Mouse (Mus musculus) kidney, adult 2 months (tissue): ENCODE data around the gene B430218F22Rik. TPM values are rescaled to one million over a fixed set of nuclear protein-coding genes. Genes with fewer than 3 reads are reported as not detected.

Source experiments
- DNase-seq: peaks from one replicate; pipeline ENCODE4 v3.0.0; 2021
- H3K27ac ChIP-seq: fragments of 200-500 bp; 2 replicates; pipeline ENCODE4 v1.5.1; 2012; ENCODE audit warnings: low read depth, low read length, control low read depth, inconsistent platforms; ENCODE audit not compliant: insufficient read depth
- H3K27me3 ChIP-seq: fragments of 200-500 bp; replicated peaks from 2 replicates; pipeline ENCODE4 v1.6.1; 2012; ENCODE audit warnings: mild to moderate bottlenecking, moderate library complexity, low read length, inconsistent platforms; ENCODE audit not compliant: control insufficient read depth, insufficient read depth
- H3K36me3 ChIP-seq: fragments of 200-500 bp; 2 replicates; pipeline ENCODE4 v1.6.1; 2012; ENCODE audit warnings: mild to moderate bottlenecking, moderate library complexity, low read length, inconsistent platforms; ENCODE audit not compliant: control insufficient read depth, insufficient read depth
- H3K4me1 ChIP-seq: fragments of 200-500 bp; 2 replicates; pipeline ENCODE4 v1.6.1; 2011; ENCODE audit warnings: low read length; ENCODE audit not compliant: control insufficient read depth, insufficient read depth
- H3K4me3 ChIP-seq: fragments of 200-500 bp; 2 replicates; pipeline ENCODE4 v1.5.1; 2011; ENCODE audit warnings: mild to moderate bottlenecking, low read depth, low read length, control low read depth; ENCODE audit not compliant: insufficient read depth
- CTCF ChIP-seq: fragments of 200-500 bp; conservative IDR thresholded peaks from 2 replicates; pipeline ENCODE4 v1.5.1; 2011; ENCODE audit warnings: low read depth, mild to moderate bottlenecking, control low read depth, low read length, moderate library complexity, mixed read lengths; ENCODE audit not compliant: insufficient read depth, insufficient read length
- POLR2A ChIP-seq: fragments of 200-500 bp; IDR thresholded peaks from one replicate; pipeline ENCODE4 v1.6.1; 2011; ENCODE audit warnings: low read depth, low read length, control low read depth
- WGBS: fragments of 180-500 bp; shearing (Covaris S2); methylation state at CpG from one replicate; pipeline ENCODE4 v1.1.7; 2018; 5-methylcytosine and 5-hydroxymethylcytosine counted together
- polyA plus RNA-seq: library from polyadenylated mRNA; depleted of rRNA; stranded (reverse); fragments of >200 nt; gene quantifications from 2 replicates; pipeline ENCODE4 v1.2.3, GENCODE M21; 2012; rRNA removed

The B430218F22Rik gene
- polyA plus RNA-seq = 0.14 and 0.20 TPM in 2 replicates

DNA sequence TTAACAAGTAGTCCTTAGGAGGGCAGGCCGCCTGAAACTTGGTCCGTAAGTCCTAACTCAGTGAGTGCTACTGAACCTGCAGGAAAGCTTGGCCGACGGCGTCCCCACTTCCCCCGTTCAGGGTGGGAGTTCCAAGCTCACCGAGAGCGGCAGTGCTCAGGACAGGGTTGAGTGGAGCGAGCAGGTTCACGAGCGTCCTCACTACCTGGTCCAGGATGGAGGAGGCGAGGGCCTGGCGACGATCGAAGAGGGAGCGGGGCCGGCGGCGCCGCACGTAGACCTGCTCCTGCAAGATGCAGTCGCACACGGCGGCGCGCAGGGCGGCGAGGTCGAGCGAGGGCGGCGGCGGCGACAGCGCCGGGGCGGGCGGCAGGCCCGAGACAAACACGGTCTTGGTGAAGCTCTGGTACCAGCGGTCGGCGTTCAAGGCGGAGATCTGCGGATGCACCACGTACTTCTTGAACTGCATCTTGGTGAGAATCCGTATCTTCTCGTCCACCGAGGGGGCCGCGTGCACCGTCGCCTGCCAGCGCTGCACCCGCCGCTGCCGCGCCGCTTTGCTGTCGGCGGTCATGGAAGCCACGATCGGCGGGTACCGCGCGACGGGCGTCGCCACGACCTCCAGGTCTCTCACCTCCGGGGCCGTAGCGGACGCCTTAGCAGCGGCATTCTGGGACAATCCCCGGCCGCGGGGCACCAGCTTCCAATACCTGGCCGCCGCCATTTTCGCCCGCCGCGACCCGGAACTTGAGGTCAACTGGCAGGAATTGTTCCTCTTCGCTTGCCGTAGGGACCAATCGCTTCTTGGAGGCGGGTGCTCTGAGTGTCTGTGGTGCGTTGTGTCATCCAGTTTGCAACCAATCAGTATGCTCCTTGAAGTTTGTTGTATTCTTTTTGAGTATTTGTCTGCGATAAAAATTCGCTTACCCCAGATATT lies at the start of gene B430218F22Rik, which contains the start of gene Mrps30:
B430218F22Rik (plus strand) TSS at position 120 of the 937 bp plus-strand sequence.
Mrps30 (minus strand) TSS at position 742 of the 937 bp plus-strand sequence.
- peak; percentile 97 for DNase-seq
- H3K4me3 ChIP-seq = peak within 1 kb of the TSS; percentile 83
- H3K36me3 ChIP-seq = peaks cover 2% of the 10 kb centered on the region
- H3K27me3 ChIP-seq = no peaks in the 10 kb centered on the region
- no peaks in the 10 kb centered on the region for H3K4me1 ChIP-seq
- WGBS = under 1% methylated on average over 93 of the region's 93 CpGs
- peak within 1 kb of the TSS; percentile 19 for H3K27ac ChIP-seq
- TF ChIP-seq POLR2A (peak; percentile 43), CTCF (no peak)

- no peaks in the 10 kb centered on the region for H3K4me1 ChIP-seq
- 0 out of 2 replicates have a peak, but pooled peaks have one; percentile 10 for TF ChIP-seq CTCF
- TF ChIP-seq POLR2A = no peak
- no peaks in the 10 kb centered on the region for H3K27me3 ChIP-seq
- DNase-seq = peak; percentile 13
- no peak overlapping the region for H3K27ac ChIP-seq
- H3K36me3 ChIP-seq = no peaks in the 10 kb centered on the region
- WGBS = 17% methylated on average over 10 of the region's 10 CpGs
- no peak overlapping the region for H3K4me3 ChIP-seq
These were observed 36.2 kb upstream of the B430218F22Rik start for GRCm38 (mm10) chr13:118350257-118350656.

GRCm38 (mm10) chr13:118350870-118351269 lies 35.6 kb upstream of the B430218F22Rik start:
- 88% methylated on average over 10 of the region's 10 CpGs for WGBS
- Histone ChIP-seq H3K4me1 (no peaks in the 10 kb centered on the region), H3K27me3 (no peaks in the 10 kb centered on the region), H3K36me3 (no peaks in the 10 kb centered on the region), H3K4me3 (no peak overlapping the region), H3K27ac (no peak overlapping the region)
- no peak for TF ChIP-seq POLR2A
- TF ChIP-seq CTCF = no peak
- no peak for DNase-seq

DNA sequence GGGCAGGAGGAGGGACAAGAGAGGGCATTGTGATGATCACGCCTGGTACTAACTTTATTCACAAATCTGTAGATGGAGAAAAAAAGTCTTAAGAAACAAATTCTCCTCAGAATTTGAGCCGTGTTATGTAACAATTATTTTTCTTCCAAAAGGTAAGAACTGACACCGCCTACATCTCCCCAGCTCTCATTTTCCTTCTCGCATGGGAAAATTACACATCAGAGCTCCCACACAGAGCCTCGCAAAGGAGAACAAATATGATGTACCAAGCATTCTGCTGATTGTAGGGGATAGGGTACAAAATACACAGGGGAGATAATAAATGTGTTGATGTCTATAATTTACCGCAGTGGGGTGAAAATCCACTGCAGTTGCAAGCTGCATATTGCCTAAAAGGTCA lies 23.1 kb upstream of the B430218F22Rik start:
- no peaks in the 10 kb centered on the region for H3K4me1 ChIP-seq
- DNase-seq = no peak
- TF ChIP-seq CTCF = no peak
- TF ChIP-seq POLR2A = no peak
- no peaks in the 10 kb centered on the region for H3K36me3 ChIP-seq
- H3K27me3 ChIP-seq = no peaks in the 10 kb centered on the region
- 90% methylated on average over 6 of the region's 6 CpGs for WGBS
- H3K4me3 ChIP-seq = no peak overlapping the region
- H3K27ac ChIP-seq = no peak overlapping the region

- Histone ChIP-seq H3K27me3 (no peaks in the 10 kb centered on the region), H3K36me3 (no peaks in the 10 kb centered on the region), H3K27ac (no peak overlapping the region), H3K4me3 (no peak overlapping the region), H3K4me1 (no peaks in the 10 kb centered on the region)
- DNase-seq = peak; percentile 3
- TF ChIP-seq POLR2A (no peak), CTCF (no peak)
- WGBS = 33% methylated on average over 1 of the region's 1 CpGs
These were observed 20.7 kb upstream of the B430218F22Rik start for GRCm38 (mm10) chr13:118365774-118366173.

- no peak overlapping the region for H3K27ac ChIP-seq
- H3K4me1 ChIP-seq = no peaks in the 10 kb centered on the region
- no peaks in the 10 kb centered on the region for H3K27me3 ChIP-seq
- DNase-seq = no peak
- 78% methylated on average over 4 of the region's 4 CpGs for WGBS
- TF ChIP-seq CTCF (no peak), POLR2A (no peak)
- H3K36me3 ChIP-seq = no peaks in the 10 kb centered on the region
- no peak overlapping the region for H3K4me3 ChIP-seq
These were observed 13.6 kb upstream of the B430218F22Rik start for GRCm38 (mm10) chr13:118372871-118373270.

GRCm38 (mm10) chr13:118379155-118379554 lies 7.3 kb upstream of the B430218F22Rik start:
- peak; percentile 59 for DNase-seq
- no peaks in the 10 kb centered on the region for H3K4me1 ChIP-seq
- H3K27me3 ChIP-seq = no peaks in the 10 kb centered on the region
- H3K27ac ChIP-seq = no peak overlapping the region
- WGBS = 70% methylated on average over 1 of the region's 1 CpGs
- H3K36me3 ChIP-seq = peaks cover 3% of the 10 kb centered on the region
- no peak for TF ChIP-seq POLR2A
- peak; percentile 78 for TF ChIP-seq CTCF
- H3K4me3 ChIP-seq = no peak overlapping the region
